Mouse (Mus musculus): ENCODE measurements around the gene Prkcz. TPM values are rescaled to one million over a fixed set of nuclear protein-coding genes. Genes with fewer than 3 reads are reported as not detected.

Prkcz gene
- polyA plus RNA-seq, 1 experiment = 33.3 TPM

DNA sequence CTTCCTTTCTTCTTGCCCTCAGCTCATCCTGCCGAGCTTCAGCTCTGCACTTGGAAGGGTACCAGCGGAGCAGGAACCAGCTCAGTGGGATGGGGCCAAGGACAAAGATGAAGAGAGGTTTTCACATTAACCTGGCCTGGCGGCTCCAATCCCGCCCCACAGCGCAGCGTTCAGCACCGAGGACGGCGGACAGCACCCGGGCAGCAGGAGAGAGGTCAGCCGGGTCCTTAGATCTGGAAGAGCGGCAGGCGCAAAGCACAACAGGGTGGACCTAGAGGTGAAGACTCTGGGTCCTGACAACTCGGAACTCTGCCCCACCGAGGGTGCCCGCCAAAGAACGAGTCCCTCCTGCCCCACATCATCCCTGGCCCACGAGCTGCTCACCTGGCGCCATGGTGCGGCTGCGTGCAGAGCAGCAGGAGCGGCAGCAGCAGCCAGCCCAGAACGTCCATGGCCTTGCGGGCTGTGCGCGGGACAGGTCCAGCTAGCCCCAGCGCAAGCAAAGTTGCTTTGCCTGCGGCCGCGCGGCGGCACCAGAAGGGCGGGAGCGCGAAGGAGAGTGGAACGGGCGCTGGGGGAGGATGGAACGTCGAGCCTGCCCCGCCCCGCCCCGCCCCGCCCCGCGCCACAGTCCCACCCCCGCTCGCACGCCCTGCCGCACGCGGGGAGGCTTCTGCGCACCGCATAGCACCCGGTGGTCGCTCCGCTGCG lies 36.5 kb upstream of the Prkcz start, which contains the start of gene Gabrd:
Gene Gabrd (minus strand): TSS at position 602 of the 711 bp plus-strand sequence.
- TF ChIP-seq CTCF (IDR thresholded peaks at IDR 0.05; ENCODE audit: low read depth, low read length) (no peak), EP300 (IDR thresholded peaks at IDR 0.05; ENCODE audit: insufficient read depth, low read depth, low read length) (no peak), POLR2A (IDR thresholded peaks at IDR 0.05; ENCODE audit: insufficient read depth, low read length) (no peak)
- no peaks in the 10 kb centered on the region for H3K27me3 ChIP-seq (ENCODE audit: control insufficient read depth, insufficient read depth, low read length, poor library complexity, severe bottlenecking)

DNA sequence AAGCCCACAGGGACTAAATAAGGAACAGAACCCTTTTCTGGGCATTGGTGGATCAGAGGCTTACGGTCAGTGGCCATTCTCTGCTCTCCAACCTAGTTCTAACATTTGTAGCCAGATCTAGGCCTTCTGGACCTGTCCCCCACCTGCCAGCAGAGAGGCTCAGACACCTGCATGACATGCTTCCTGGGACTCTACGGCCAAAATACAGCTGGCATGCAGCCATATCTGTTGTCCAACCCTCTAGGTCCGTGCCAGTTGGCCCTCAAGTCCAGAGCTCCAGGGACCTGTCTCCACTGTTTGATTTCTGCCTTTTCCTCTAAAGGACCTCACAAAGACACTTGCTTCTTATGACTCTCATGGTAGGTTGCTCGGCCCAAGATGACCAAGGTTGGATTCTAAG lies 35.6 kb upstream of the Prkcz start:
- H3K36me3 ChIP-seq (ENCODE audit: control insufficient read depth, insufficient read depth, low read length, poor library complexity, severe bottlenecking) = no peaks in the 10 kb centered on the region
- H3K27ac ChIP-seq (ENCODE audit: insufficient read depth, low read length) = no peak overlapping the region
- no peaks in the 10 kb centered on the region for H3K27me3 ChIP-seq (ENCODE audit: control insufficient read depth, insufficient read depth, low read length, poor library complexity, severe bottlenecking)
- no peaks in the 10 kb centered on the region for H3K9me3 ChIP-seq (replicated peaks; ENCODE audit: control insufficient read depth, insufficient read depth, low read length, poor library complexity, severe bottlenecking)
- H3K9ac ChIP-seq (ENCODE audit: low read depth, poor library complexity, severe bottlenecking) = no peak overlapping the region
- TF ChIP-seq EP300 (IDR thresholded peaks at IDR 0.05; ENCODE audit: insufficient read depth, low read depth, low read length) = no peak
- no peak for TF ChIP-seq POLR2A (IDR thresholded peaks at IDR 0.05; ENCODE audit: insufficient read depth, low read length)
- no peak for TF ChIP-seq CTCF (IDR thresholded peaks at IDR 0.05; ENCODE audit: low read depth, low read length)
- no peak overlapping the region for H3K4me3 ChIP-seq (ENCODE audit: low read depth, low read length)
- no peaks in the 10 kb centered on the region for H3K4me1 ChIP-seq (ENCODE audit: control insufficient read depth, insufficient read depth, low read length)

More for the DNA sequence above, 36.5 kb upstream of the Prkcz start, which contains the start of gene Gabrd:
- no peaks in the 10 kb centered on the region for H3K36me3 ChIP-seq (ENCODE audit: control insufficient read depth, insufficient read depth, low read length, poor library complexity, severe bottlenecking)
- H3K4me1 ChIP-seq (ENCODE audit: control insufficient read depth, insufficient read depth, low read length) = no peaks in the 10 kb centered on the region
- H3K9me3 ChIP-seq (replicated peaks; ENCODE audit: control insufficient read depth, insufficient read depth, low read length, poor library complexity, severe bottlenecking) = no peaks in the 10 kb centered on the region
- no peak within 1 kb of the TSS for H3K27ac ChIP-seq (ENCODE audit: insufficient read depth, low read length)
- peak within 1 kb of the TSS; percentile 39 for H3K4me3 ChIP-seq (ENCODE audit: low read depth, low read length)
- no peak within 1 kb of the TSS for H3K9ac ChIP-seq (ENCODE audit: low read depth, poor library complexity, severe bottlenecking)

DNA sequence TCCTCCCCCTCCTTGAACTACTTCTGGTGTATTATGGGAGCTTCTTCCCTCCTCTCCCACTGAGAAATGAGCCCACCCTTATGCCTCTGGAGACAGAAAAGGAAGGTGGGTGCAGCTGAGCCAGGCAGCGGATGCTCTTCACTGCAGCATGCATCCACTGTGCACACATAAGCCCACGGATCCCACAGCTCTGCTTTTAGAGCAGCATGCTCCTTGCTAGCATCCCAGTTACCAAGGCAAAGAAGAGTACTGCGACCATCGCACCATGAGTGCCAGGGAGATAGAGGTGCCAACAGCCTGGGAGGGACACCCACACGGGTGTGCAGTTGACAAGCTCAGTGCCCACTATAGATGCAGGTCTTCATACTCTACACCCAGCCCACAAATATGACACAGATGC lies 34.3 kb upstream of the Prkcz start:
- H3K27me3 ChIP-seq (ENCODE audit: control insufficient read depth, insufficient read depth, low read length, poor library complexity, severe bottlenecking) = no peaks in the 10 kb centered on the region
- no peak overlapping the region for H3K9ac ChIP-seq (ENCODE audit: low read depth, poor library complexity, severe bottlenecking)
- H3K36me3 ChIP-seq (ENCODE audit: control insufficient read depth, insufficient read depth, low read length, poor library complexity, severe bottlenecking) = no peaks in the 10 kb centered on the region
- no peaks in the 10 kb centered on the region for H3K9me3 ChIP-seq (replicated peaks; ENCODE audit: control insufficient read depth, insufficient read depth, low read length, poor library complexity, severe bottlenecking)
- no peaks in the 10 kb centered on the region for H3K4me1 ChIP-seq (ENCODE audit: control insufficient read depth, insufficient read depth, low read length)
- TF ChIP-seq POLR2A (IDR thresholded peaks at IDR 0.05; ENCODE audit: insufficient read depth, low read length) = no peak
- TF ChIP-seq EP300 (IDR thresholded peaks at IDR 0.05; ENCODE audit: insufficient read depth, low read depth, low read length) = no peak
- TF ChIP-seq CTCF (IDR thresholded peaks at IDR 0.05; ENCODE audit: low read depth, low read length) = no peak
- no peak overlapping the region for H3K27ac ChIP-seq (ENCODE audit: insufficient read depth, low read length)
- H3K4me3 ChIP-seq (ENCODE audit: low read depth, low read length) = no peak overlapping the region

DNA sequence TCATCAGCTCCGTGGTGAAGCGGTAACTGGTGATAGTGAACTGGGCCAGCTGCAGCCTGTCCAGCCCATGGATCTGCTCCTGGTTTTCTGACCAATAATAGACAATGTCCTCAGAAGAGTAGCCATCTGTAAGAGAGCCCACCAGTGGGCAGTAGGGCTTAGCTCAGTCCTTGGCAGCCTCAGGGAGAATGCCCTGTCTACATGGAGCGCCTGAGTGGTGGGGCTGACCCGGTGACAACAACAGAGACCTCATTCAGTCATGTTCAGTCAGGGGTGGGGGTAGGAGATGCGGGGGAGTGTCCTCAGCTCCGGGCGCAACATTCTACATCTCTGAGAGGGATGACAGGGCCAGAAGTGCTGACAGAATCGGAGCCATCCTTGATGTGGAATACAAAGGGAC lies 26.0 kb upstream of the Prkcz start:
- Histone ChIP-seq H3K4me3 (ENCODE audit: low read depth, low read length) (no peak overlapping the region), H3K9ac (ENCODE audit: low read depth, poor library complexity, severe bottlenecking) (no peak overlapping the region), H3K27ac (ENCODE audit: insufficient read depth, low read length) (no peak overlapping the region), H3K36me3 (ENCODE audit: control insufficient read depth, insufficient read depth, low read length, poor library complexity, severe bottlenecking) (no peaks in the 10 kb centered on the region), H3K4me1 (ENCODE audit: control insufficient read depth, insufficient read depth, low read length) (no peaks in the 10 kb centered on the region), H3K9me3 (replicated peaks; ENCODE audit: control insufficient read depth, insufficient read depth, low read length, poor library complexity, severe bottlenecking) (no peaks in the 10 kb centered on the region), H3K27me3 (ENCODE audit: control insufficient read depth, insufficient read depth, low read length, poor library complexity, severe bottlenecking) (no peaks in the 10 kb centered on the region)
- TF ChIP-seq CTCF (IDR thresholded peaks at IDR 0.05; ENCODE audit: low read depth, low read length) (no peak), POLR2A (IDR thresholded peaks at IDR 0.05; ENCODE audit: insufficient read depth, low read length) (no peak), EP300 (IDR thresholded peaks at IDR 0.05; ENCODE audit: insufficient read depth, low read depth, low read length) (no peak)

DNA sequence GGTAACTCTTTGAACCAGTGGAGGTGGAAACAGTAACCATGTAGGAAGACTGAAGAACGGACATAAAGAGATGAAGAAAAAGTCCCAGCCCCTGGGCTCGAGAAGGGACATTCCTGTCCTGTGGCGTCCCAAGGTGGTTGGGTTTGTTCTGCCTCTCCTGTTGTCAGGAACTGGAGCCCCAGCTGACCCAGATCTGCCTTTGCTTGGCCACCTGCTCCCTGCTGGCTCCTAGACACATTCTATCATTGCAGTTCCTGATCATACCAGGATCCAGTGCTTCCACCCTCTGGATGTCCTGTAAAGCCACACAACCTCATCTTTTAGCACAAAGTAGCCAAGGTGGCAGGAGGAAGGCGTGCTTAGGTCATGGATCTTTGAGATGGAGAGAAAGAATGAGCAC lies 22.2 kb upstream of the Prkcz start:
- no peak overlapping the region for H3K9ac ChIP-seq (ENCODE audit: low read depth, poor library complexity, severe bottlenecking)
- no peaks in the 10 kb centered on the region for H3K9me3 ChIP-seq (replicated peaks; ENCODE audit: control insufficient read depth, insufficient read depth, low read length, poor library complexity, severe bottlenecking)

DNA sequence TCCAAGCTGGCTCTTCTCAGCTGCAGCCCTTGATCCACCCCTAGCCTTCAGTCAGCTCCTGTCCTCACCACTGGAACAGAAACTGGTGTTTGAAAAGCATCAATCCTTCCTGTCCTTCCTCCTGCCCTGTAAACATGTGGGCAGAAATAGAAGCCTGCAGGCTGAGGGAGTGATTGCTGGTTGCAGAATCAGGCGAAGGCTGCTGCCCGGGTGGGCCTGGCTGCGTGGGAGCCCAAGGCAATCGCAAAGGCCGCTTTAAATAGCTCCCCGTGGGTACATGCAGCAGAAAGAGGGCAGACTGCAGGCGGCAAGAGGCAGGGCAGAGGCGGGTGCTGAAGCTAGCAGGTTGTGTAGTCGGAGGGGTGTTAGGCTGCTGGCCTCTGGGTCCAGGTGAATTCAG lies 21.6 kb upstream of the Prkcz start:
- no peaks in the 10 kb centered on the region for H3K4me1 ChIP-seq (ENCODE audit: control insufficient read depth, insufficient read depth, low read length)
- TF ChIP-seq EP300 (IDR thresholded peaks at IDR 0.05; ENCODE audit: insufficient read depth, low read depth, low read length) = no peak
- TF ChIP-seq CTCF (IDR thresholded peaks at IDR 0.05; ENCODE audit: low read depth, low read length) = no peak
- TF ChIP-seq POLR2A (IDR thresholded peaks at IDR 0.05; ENCODE audit: insufficient read depth, low read length) = no peak

More for the DNA sequence above, 22.2 kb upstream of the Prkcz start:
- Histone ChIP-seq H3K27me3 (ENCODE audit: control insufficient read depth, insufficient read depth, low read length, poor library complexity, severe bottlenecking) (no peaks in the 10 kb centered on the region), H3K36me3 (ENCODE audit: control insufficient read depth, insufficient read depth, low read length, poor library complexity, severe bottlenecking) (no peaks in the 10 kb centered on the region), H3K4me3 (ENCODE audit: low read depth, low read length) (no peak overlapping the region), H3K27ac (ENCODE audit: insufficient read depth, low read length) (no peak overlapping the region), H3K4me1 (ENCODE audit: control insufficient read depth, insufficient read depth, low read length) (no peaks in the 10 kb centered on the region)
- no peak for TF ChIP-seq POLR2A (IDR thresholded peaks at IDR 0.05; ENCODE audit: insufficient read depth, low read length)

More for the DNA sequence above, 21.6 kb upstream of the Prkcz start:
- Histone ChIP-seq H3K9ac (ENCODE audit: low read depth, poor library complexity, severe bottlenecking) (no peak overlapping the region), H3K4me3 (ENCODE audit: low read depth, low read length) (no peak overlapping the region), H3K9me3 (replicated peaks; ENCODE audit: control insufficient read depth, insufficient read depth, low read length, poor library complexity, severe bottlenecking) (no peaks in the 10 kb centered on the region), H3K27ac (ENCODE audit: insufficient read depth, low read length) (no peak overlapping the region), H3K27me3 (ENCODE audit: control insufficient read depth, insufficient read depth, low read length, poor library complexity, severe bottlenecking) (no peaks in the 10 kb centered on the region), H3K36me3 (ENCODE audit: control insufficient read depth, insufficient read depth, low read length, poor library complexity, severe bottlenecking) (no peaks in the 10 kb centered on the region)
